Mouse (Mus musculus) lung, adult 2 months (tissue): ENCODE results near the gene Syn3. TPM values are rescaled to one million over a fixed set of nuclear protein-coding genes. Genes with fewer than 3 reads are reported as not detected.

Experiments
- DNase-seq: peaks from one replicate; pipeline ENCODE4 v3.0.0; 2022
- H3K4me1 ChIP-seq: fragments of 200-500 bp; 2 replicates; pipeline ENCODE4 v1.6.1; 2011; ENCODE audit warnings: low read length; ENCODE audit not compliant: control insufficient read depth, insufficient read depth
- H3K4me3 ChIP-seq: fragments of 200-500 bp; replicated peaks from 2 replicates; pipeline ENCODE3; 2011; ENCODE audit warnings: low read depth, mild to moderate bottlenecking, control low read depth, low read length; ENCODE audit errors: extremely low read depth
- CTCF ChIP-seq: fragments of 200-500 bp; IDR thresholded peaks from 2 replicates; pipeline ENCODE4 v1.5.1; 2011; ENCODE audit warnings: mild to moderate bottlenecking, low read length, control low read depth; ENCODE audit not compliant: insufficient read depth
- POLR2A ChIP-seq: fragments of 200-500 bp; IDR thresholded peaks from 2 replicates; pipeline ENCODE4 v1.6.1; 2011; ENCODE audit warnings: low read depth, mild to moderate bottlenecking, control low read depth, low read length, borderline replicate concordance; ENCODE audit errors: extremely low read depth
- WGBS: fragments of 180-500 bp; shearing (Covaris S2); methylation state at CpG from one replicate; pipeline ENCODE4 v1.1.7; 2018; 5-methylcytosine and 5-hydroxymethylcytosine counted together
- polyA plus RNA-seq: library from polyadenylated mRNA; depleted of rRNA; stranded (reverse); fragments of >200 nt; gene quantifications from 2 replicates; pipeline ENCODE4 v1.2.3, GENCODE M21; 2012

Gene Syn3
- polyA plus RNA-seq, 1 experiment: 1.1 TPM

DNA sequence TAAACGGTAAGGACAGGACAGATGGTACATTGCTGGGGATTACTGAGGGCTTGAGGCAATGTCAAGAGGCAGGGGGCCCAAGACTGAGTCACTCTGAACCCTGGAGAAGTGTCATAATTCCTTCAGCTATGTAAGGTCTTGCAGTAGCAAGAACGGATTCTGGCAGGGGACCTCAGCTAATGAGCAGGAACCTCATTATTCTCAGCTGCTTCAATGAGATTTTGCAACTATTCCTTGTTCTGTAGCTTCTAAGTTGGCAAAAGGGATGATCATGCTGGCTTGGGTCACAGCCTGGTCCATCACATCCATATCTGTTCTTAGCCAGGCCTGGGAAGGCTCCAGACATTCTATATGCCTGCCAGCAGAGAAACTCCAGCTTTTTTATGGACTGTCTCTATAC, 139.5 kb downstream of the Syn3 start:
- H3K4me3 ChIP-seq: no peak overlapping the region
- no peak for DNase-seq
- H3K4me1 ChIP-seq: no peaks in the 10 kb centered on the region
- 60% methylated on average over 2 of the region's 2 CpGs for WGBS
- TF ChIP-seq CTCF: no peak
- no peak for TF ChIP-seq POLR2A

DNA sequence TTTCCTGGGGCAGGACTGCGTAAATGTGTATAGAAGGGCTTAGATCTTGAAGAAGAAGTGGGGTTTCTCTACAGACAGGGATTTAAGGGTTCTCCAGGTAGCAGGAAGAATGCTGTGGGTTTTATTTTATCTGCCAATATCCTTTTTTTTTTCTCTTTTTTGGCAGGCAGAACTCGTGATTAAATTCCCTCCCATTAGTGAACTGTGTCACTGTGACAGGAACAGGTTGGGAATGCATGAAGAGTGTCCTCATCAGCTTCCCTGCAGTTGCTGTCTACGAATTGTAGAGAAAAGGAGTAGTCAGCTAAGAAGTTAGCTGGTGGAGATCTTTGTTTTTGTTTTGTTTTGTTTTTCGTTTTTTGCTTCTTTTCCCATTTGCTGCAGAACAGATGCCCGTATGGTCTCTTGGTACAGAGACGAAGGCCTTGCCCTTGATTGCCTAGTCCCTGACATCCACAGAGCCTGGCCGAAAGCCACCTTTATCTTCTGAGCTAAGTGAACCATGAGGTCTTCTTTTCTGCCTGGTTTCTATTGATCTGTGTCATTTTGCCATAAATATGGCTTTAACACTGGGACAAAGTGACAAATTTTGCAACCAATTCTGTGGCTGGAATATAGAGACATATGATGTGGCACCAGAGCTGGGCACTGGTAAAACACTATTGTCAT, 140.3 kb downstream of the Syn3 start:
- TF ChIP-seq CTCF: no peak
- TF ChIP-seq POLR2A: no peak
- Histone ChIP-seq H3K4me3 (no peak overlapping the region), H3K4me1 (peaks cover 2% of the 10 kb centered on the region; the same call in 1 of the 2 replicates)
- no peak for DNase-seq
- WGBS: 80% methylated on average over 7 of the region's 7 CpGs

DNA sequence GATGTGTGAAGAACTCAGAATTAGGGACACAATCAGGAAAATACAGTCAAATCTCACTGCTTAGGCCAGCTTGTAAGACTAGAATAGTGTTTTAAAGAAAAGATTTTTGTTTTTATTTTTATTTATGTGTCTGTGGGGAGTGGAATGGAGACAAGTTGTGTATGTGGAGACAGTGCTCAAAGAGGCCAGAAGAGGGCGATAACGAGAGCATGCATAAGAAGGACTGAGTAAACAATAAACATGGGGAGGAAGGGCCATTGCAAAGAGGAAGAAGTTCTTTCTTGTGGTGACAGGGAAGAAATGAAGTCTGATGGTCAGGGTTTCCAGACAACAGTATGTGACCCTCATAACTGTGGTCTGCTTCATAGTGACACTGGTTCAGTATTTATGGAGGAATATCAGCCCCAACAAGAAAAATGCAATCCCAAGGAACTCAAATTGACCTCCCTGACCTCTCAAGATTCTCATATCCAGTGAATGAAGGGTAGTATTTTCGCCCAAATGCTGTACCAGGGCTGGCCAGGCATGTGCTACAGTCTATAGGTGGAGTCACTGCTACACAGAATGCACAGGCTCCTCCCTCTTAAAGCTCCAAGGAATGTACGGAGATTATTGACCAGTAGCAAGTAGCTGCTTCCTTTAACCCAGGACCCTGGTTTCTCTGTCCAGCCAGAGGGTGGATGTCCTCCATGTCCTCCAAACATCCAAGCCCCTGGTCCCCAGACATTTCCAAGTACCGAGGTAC, 141.7 kb downstream of the Syn3 start:
- TF ChIP-seq CTCF (0 out of 2 replicates have a peak, but pooled peaks have one; percentile 0), POLR2A (no peak)
- H3K4me1 ChIP-seq: peaks cover 2% of the 10 kb centered on the region; the same call in 1 of the 2 replicates
- DNase-seq: no peak
- no peak overlapping the region for H3K4me3 ChIP-seq
- WGBS: 65% methylated on average over 5 of the region's 5 CpGs

DNA sequence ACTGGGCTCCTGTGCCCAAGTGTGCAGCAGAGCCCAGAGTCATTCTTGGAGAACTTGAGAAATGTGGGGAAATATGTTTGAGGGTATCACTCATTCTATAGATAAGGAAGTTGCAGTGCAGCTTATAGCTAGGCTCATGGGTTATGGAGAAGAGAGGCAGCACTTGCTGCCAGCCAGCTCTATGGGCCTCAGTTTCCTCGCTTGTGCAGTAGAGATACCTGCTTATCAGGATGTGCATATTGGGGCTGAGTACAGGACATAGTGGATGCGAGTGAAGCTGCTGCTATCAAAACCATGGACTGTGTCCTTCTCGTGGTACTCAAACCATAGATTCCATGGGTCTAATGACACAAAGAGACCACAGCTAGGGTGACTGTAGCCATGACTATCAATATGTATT, 146.2 kb downstream of the Syn3 start:
- DNase-seq: no peak
- Histone ChIP-seq H3K4me1 (peaks cover 2% of the 10 kb centered on the region; the same call in 1 of the 2 replicates), H3K4me3 (no peak overlapping the region)
- TF ChIP-seq POLR2A: no peak
- TF ChIP-seq CTCF: no peak
- WGBS: 97% methylated on average over 3 of the region's 3 CpGs

DNA sequence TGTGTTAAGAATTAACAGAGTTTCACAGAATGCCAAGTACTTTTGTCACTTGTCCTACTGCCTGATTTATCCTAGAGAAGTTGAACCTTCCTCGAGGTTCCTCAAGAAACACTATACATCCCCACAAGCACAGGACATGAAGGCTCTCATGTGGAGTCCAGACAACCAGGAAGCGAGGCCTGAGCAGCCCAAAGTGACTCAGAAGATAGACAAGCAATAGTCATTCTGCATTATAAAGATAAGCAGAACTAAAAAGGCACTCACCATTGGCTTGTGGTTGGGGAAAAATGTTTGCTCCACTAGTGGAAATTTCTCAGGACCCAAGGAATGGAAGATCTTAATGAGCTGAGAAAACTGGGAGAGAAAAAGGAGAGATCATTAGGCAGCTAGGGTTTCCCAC, 147.4 kb downstream of the Syn3 start:
- no peak overlapping the region for H3K4me3 ChIP-seq
- H3K4me1 ChIP-seq: peaks cover 2% of the 10 kb centered on the region; the same call in 1 of the 2 replicates
- no peak for TF ChIP-seq CTCF
- TF ChIP-seq POLR2A: no peak
- no peak for DNase-seq
- 68% methylated on average over 2 of the region's 2 CpGs for WGBS

DNA sequence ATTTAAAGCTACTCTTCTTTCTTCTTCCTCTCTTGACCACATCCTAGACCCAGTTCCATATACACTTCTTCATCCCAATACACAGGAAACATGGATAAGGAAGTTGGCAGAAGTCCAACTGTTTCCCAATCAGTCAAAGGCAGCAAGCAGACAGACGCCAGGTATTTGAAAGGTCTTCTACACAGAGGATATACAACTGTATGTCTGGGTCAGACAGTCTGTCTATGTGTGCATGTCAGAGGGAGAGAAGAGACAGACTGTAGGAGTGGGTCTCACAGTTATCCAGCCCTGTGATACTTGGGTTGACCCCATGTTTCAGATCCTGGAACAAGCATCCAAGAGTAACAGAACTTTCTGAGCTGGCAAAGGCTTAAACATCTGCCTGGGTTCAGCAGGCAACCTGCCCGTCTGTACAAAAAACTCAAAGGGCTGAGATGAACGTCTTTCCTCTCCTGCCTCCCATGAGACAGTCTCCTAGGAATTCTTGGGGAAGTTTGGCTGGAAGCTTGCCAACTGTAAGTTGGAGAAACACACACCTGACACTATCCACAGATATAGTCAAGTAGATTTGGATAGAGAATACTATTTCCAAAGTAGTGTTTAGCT, 152.4 kb downstream of the Syn3 start:
- Histone ChIP-seq H3K4me3 (no peak overlapping the region), H3K4me1 (peaks cover 16% of the 10 kb centered on the region)
- no peak for DNase-seq
- 33% methylated on average over 3 of the region's 3 CpGs for WGBS
- TF ChIP-seq POLR2A: no peak
- TF ChIP-seq CTCF: no peak

DNA sequence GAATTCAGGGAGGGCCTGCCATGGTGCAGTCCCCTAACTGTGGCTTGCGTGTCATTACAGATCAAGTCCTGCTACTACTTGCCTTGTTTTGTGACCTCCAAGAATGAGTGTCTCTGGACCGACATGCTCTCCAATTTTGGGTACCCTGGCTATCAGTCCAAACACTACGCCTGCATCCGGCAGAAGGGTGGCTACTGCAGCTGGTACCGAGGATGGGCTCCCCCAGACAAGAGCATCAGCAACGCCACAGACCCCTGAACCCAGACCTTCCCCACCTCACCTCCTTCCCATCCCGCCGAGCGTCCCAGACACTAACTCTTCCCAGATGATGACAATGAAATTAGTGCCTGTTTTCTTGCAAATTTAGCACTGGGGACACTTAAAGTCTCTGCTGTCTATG, 153.1 kb downstream of the Syn3 start:
- no peak for TF ChIP-seq POLR2A
- TF ChIP-seq CTCF: no peak
- peaks cover 22% of the 10 kb centered on the region for H3K4me1 ChIP-seq
- H3K4me3 ChIP-seq: no peak overlapping the region
- WGBS: 94% methylated on average over 9 of the region's 9 CpGs
- no peak for DNase-seq

DNA sequence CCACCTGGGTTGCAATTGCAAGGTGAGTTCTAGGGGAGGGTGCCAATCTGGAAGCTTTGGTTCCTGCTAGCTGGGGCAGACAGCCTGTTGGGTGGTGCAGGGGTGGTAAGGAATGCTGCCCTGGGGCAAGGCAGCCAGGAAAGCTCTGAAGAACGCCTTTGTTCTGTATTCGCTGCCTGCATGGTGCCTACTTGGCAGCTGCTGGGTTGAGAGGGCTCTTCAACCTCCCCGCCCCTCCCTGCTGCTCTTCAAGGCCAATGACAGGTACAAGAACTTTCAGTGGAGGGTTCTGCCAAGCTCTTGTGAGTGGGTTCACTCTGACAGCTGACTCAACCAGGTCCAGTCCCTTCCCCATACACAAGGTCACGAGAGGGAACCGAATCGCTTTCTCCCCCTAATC, 154.0 kb downstream of the Syn3 start:
- H3K4me1 ChIP-seq: peaks cover 31% of the 10 kb centered on the region
- no peak overlapping the region for H3K4me3 ChIP-seq
- TF ChIP-seq POLR2A: no peak
- no peak for TF ChIP-seq CTCF
- 73% methylated on average over 6 of the region's 6 CpGs for WGBS
- DNase-seq: peak; percentile 67

DNA sequence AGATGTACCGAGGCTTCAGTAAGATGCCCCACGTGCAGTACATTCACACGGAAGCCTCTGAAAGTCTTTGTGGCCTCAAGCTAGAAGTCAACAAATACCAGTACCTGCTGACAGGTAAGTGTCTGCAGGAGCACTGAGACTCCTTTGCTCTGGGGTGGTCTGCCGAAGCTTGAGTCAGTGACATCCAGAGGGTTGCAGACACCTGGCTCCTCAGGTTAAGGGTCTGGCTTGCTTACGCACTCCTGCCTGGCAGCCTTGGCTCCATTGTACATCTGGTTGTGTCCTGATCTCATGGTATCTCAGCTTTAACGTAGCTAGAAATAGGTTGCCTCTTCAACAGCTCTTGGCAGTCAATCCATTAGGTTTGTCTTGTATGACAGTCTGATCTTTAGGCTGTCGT, 154.8 kb downstream of the Syn3 start:
- TF ChIP-seq CTCF: no peak
- TF ChIP-seq POLR2A: no peak
- Histone ChIP-seq H3K4me3 (no peak overlapping the region), H3K4me1 (peaks cover 36% of the 10 kb centered on the region)
- DNase-seq: no peak
- WGBS: 85% methylated on average over 7 of the region's 7 CpGs
